In the genomic region with DNA sequence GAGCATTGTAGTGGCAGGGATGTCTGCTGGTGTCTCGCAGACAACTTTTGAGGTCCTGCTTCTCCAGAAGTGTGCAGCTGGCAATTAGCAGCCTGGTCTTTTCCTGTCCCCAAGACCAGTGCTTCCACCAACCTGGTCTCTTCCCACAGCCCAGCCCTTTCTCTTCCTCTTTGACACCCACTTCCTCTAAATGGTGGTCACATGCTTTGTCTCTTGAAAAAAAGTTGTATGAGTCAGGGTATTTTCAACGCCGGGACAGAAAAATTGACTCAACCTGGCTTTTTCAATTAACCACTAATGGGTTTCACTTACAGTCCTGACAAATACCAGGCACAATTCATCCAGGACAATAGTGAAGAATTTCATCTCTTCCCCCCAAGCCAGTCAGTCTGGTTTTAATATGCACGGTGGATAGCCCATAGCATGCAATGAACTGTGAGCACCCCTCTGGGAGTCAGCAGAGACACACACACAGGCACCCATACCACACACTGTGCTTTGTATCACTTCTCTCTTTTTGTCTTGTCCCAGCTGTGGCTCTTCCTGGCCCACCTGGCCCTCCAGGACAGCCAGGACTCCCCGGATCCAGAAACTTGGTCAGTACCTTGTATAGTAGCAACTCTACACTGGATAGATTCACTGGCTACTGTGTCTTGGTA, we compare ENCODE assay signal across 12 mouse cellular contexts. TPM values are rescaled to one million over a fixed set of nuclear protein-coding genes. Genes with fewer than 3 reads are reported as not detected.
A peak's percentile ranks its signal among the peaks of the same experiment; 100 is the strongest.
DNase-seq lines count a peak whose midpoint lies in the region; ATAC-seq and TF ChIP-seq lines count a peak whose summit lies in the region.
"Had no signal": no experiment of that assay in that cellular context is flagged by ENCODE, and none has a peak within 500 bp of the region (broad histone marks: within the 10 kb centered on the region; RNA-seq: fewer than 3 reads in every experiment).

No protein-coding gene starts in this region.

- H3K36me3 ChIP-seq in thymus, adult 2 months (ENCODE audit: control insufficient read depth, insufficient read depth, low read length), result no peaks in the 10 kb centered on the region
- no peaks in the 10 kb centered on the region for H3K36me3 ChIP-seq in macrophage (ENCODE audit: inconsistent target)
- no peaks in the 10 kb centered on the region for H3K36me3 ChIP-seq in midbrain, embryonic 13.5 days

- peak overlapping the region; percentile 55 for H3K27ac ChIP-seq in thymus, adult 2 months (ENCODE audit: control insufficient read depth, insufficient read depth, low read length)
- H3K27ac ChIP-seq in macrophage, result peak overlapping the region; percentile 95
- no peak overlapping the region for H3K27ac ChIP-seq in midbrain, embryonic 13.5 days
- H3K27ac ChIP-seq: limb, embryonic 13.5 days had no signal

- peak; percentile 87 for ATAC-seq in activated CD4-positive, CD25-positive, alpha-beta regulatory T cell, adult 4 months
- no peak for ATAC-seq in midbrain, embryonic 13.5 days
- ATAC-seq in frontal cortex, adult (ENCODE audit: low TSS enrichment), result no peak
- ATAC-seq: forebrain, embryonic 14.5 days; intestine, embryonic 16.5 days had no signal

- H3K9me3 ChIP-seq in midbrain, embryonic 13.5 days, result no peaks in the 10 kb centered on the region

- 10% methylated on average over 5 of the region's 5 CpGs for whole genome bisulfite sequencing in thymus, adult 2 months
- 0% methylated on average over 5 of the region's 5 CpGs for WGBS in macrophage (ENCODE audit: missing documents)
- WGBS in midbrain, embryonic 13.5 days, result 88% methylated on average over 5 of the region's 5 CpGs

- no peak overlapping the region for H3K4me2 ChIP-seq in midbrain, embryonic 13.5 days (replicated peaks)
- H3K4me2 ChIP-seq: limb, embryonic 13.5 days had no signal

- H3K27me3 ChIP-seq in thymus, adult 2 months (ENCODE audit: control insufficient read depth, insufficient read depth, low read length), result no peaks in the 10 kb centered on the region
- H3K27me3 ChIP-seq in midbrain, embryonic 13.5 days, result no peaks in the 10 kb centered on the region
- H3K27me3 ChIP-seq: limb, embryonic 13.5 days had no signal

- H3K4me3 ChIP-seq in thymus, adult 2 months (ENCODE audit: control insufficient read depth, insufficient read depth, low read length), result no peak overlapping the region
- no peak overlapping the region for H3K4me3 ChIP-seq in macrophage (ENCODE audit: inconsistent target)
- no peak overlapping the region for H3K4me3 ChIP-seq in midbrain, embryonic 13.5 days (replicated peaks)
- H3K4me3 ChIP-seq: limb, embryonic 13.5 days had no signal

- peaks cover 34% of the 10 kb centered on the region for H3K4me1 ChIP-seq in thymus, adult 2 months (replicated peaks; ENCODE audit: control insufficient read depth, insufficient read depth, low read length)
- no peaks in the 10 kb centered on the region for H3K4me1 ChIP-seq in midbrain, embryonic 13.5 days (replicated peaks)
- H3K4me1 ChIP-seq: limb, embryonic 13.5 days had no signal

- TF ChIP-seq POLR2A in thymus, adult 2 months (IDR thresholded peaks at IDR 0.05; ENCODE audit: control insufficient read depth, extremely low read depth, insufficient read depth, low read length, poor library complexity), result no peak

- H3K9ac ChIP-seq in midbrain, embryonic 13.5 days (replicated peaks), result no peak overlapping the region
- H3K9ac ChIP-seq: limb, embryonic 13.5 days had no signal

- TF ChIP-seq CTCF in thymus, adult 2 months (IDR thresholded peaks at IDR 0.05; ENCODE audit: borderline replicate concordance, control insufficient read depth, extremely low read depth, insufficient read depth, low read length, poor library complexity), result no peak

- no peaks in the 10 kb centered on the region for H3K79me2 ChIP-seq in macrophage (ENCODE audit: inconsistent target)

- no peak for DNase-seq in thymus, adult 2 months
- no peak for DNase-seq in thymus, postnatal 14 days
- no peak for DNase-seq in embryo, embryonic 10 days (ENCODE audit: low spot score)
- DNase-seq: cerebellum, postnatal 14 days; right cerebral cortex, postnatal 14 days had no signal

RNA-seq across cellular contexts. Expression of a gene that starts 49.6 kb away (rescaled TPM):
- polyA plus RNA-seq in thymus, adult 2 months (2012; rRNA removed), result 13.2 and 17.8 TPM in 2 replicates
- 10 to 100 TPM; 35.2 to 38.2 TPM for polyA plus RNA-seq in activated CD4-positive, CD25-positive, alpha-beta regulatory T cell, adult 4 months (2017; shearing (Covaris generic))
- 100 to 1,000 TPM in 5 of 26 experiments, 10 to 100 TPM in 21; 20.5 to 186 (median 43.9) TPM for total RNA-seq in macrophage (2018; cell fraction: chromatin; rRNA removed)
- 100 to 1,000 TPM in 1 of 26 experiments, 10 to 100 TPM in 25; 23.9 to 110 (median 47.2) TPM for total RNA-seq in macrophage (2018; cell fraction: cytosol; rRNA removed)
- 100 to 1,000 TPM in 5 of 26 experiments, 10 to 100 TPM in 21; 44.0 to 183 (median 73.9) TPM for total RNA-seq in macrophage (2018; cell fraction: nucleus; rRNA removed)
- 31.9 to 48.4 TPM (median 37.0 TPM) in 3 replicates for polyA plus RNA-seq in macrophage (2018)
- 63.2 and 67.8 TPM in 2 replicates for polyA plus RNA-seq in midbrain, embryonic 13.5 days (2015; fragmentation: Nextera tagmentation; extraction: Ambion mirVana)
